Mouse (Mus musculus): ENCODE measurements around the gene Susd3. TPM values are rescaled to one million over a fixed set of nuclear protein-coding genes. Genes with fewer than 3 reads are reported as not detected.

The Susd3 gene
- polyA plus RNA-seq, 1 experiment: 3.2 TPM

DNA sequence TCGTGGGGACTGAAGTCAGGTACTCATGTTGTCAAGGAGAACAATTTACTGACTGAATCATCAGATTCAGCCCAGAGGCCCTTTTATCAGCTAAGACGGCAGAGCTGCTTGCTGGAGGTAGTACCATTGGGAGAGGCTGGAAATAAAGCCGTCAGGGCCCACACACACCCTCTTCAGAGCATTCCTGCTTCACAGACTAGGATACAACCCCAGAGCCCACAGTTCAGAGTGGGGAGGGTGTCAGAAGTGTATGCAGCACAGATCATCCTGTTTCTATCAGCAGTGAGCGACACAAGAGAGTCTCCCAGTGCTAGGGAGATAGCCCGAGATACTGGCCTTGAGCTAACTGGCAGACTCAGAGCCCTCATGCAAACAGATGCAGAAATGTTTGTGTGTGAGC, 65.3 kb downstream of the Susd3 start:
- H3K27ac ChIP-seq (ENCODE audit: insufficient read depth, low read length): no peak overlapping the region
- TF ChIP-seq CTCF (IDR thresholded peaks at IDR 0.05; ENCODE audit: extremely low read depth, insufficient read depth, low read length) (no peak), POLR2A (IDR thresholded peaks at IDR 0.05; ENCODE audit: extremely low read depth, insufficient read depth, low read length) (no peak)
- peaks cover 8% of the 10 kb centered on the region for H3K4me1 ChIP-seq (ENCODE audit: control insufficient read depth, insufficient read depth, low read length)
- H3K4me3 ChIP-seq (ENCODE audit: insufficient read depth, low read length): no peak overlapping the region

DNA sequence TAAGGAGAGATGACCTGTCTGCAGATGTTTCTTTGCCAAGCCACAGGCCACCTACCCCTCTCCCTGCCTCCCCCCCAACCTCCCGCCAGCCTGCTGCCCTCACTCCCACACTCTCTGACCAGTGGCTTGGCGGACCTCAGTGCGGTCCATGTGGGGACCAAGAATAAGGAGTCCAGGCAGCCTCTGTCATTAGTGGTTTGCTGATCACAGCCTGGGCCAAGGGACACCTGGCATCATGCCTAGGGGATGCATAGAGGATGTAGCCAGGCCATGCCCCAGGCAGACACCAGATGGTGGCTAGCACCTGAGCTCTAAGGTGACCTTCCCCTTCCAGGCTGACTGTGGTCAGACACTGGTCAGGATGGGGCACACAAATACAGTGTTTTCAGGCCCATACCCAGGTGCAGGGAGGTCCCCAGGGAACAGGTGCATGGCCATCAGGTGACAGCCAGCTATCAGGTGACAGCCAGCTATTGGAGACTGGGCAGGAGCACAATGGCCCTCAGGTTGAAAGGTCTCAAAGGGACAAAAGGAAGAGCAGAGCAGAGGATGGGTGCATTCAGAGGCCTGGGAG, 67.0 kb downstream of the Susd3 start:
- Histone ChIP-seq H3K4me1 (ENCODE audit: control insufficient read depth, insufficient read depth, low read length) (peaks cover 4% of the 10 kb centered on the region), H3K27ac (ENCODE audit: insufficient read depth, low read length) (no peak overlapping the region), H3K4me3 (ENCODE audit: insufficient read depth, low read length) (no peak overlapping the region)
- TF ChIP-seq POLR2A (IDR thresholded peaks at IDR 0.05; ENCODE audit: extremely low read depth, insufficient read depth, low read length) (no peak), CTCF (IDR thresholded peaks at IDR 0.05; ENCODE audit: extremely low read depth, insufficient read depth, low read length) (no peak)

DNA sequence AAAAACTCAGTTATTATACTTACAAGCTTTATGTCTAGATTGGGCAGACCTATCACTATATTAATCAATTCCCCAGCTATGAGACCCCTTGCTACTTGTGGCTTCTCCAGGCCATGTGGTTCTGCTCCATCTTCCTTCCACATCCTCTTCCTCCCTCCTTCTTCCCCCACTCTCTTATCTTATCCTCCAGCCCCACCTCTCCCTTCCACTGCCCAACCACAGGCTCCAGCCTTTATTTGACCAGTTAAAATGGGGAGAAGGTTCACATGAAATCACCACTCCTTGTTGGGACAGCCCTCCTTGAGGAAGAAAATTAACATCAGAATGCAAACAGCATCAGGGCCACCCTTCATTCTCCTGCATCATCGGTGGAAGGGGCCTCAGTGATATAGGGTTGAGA, 67.8 kb downstream of the Susd3 start:
- H3K4me3 ChIP-seq (ENCODE audit: insufficient read depth, low read length): no peak overlapping the region
- peaks cover 4% of the 10 kb centered on the region for H3K4me1 ChIP-seq (ENCODE audit: control insufficient read depth, insufficient read depth, low read length)
- TF ChIP-seq CTCF (IDR thresholded peaks at IDR 0.05; ENCODE audit: extremely low read depth, insufficient read depth, low read length): no peak
- no peak for TF ChIP-seq POLR2A (IDR thresholded peaks at IDR 0.05; ENCODE audit: extremely low read depth, insufficient read depth, low read length)
- no peak overlapping the region for H3K27ac ChIP-seq (ENCODE audit: insufficient read depth, low read length)

Other genes starting within 250 kb of the Susd3 start
- 62.4 and 65.4 TPM in 2 replicates for gene Wnk2, start 100.7 kb downstream of the Susd3 start, polyA plus RNA-seq (2012; rRNA removed)
- gene Ninj1, start 61.2 kb downstream of the Susd3 start, polyA plus RNA-seq (2012; rRNA removed): 50.2 and 55.1 TPM in 2 replicates
- gene Card19, start 32.7 kb downstream of the Susd3 start, polyA plus RNA-seq (2012; rRNA removed): 32.0 and 36.5 TPM in 2 replicates
- gene Fgd3, start 71.6 kb upstream of the Susd3 start, polyA plus RNA-seq (2012; rRNA removed): 5.8 and 6.2 TPM in 2 replicates
- gene Bicd2, start 92.9 kb upstream of the Susd3 start, polyA plus RNA-seq (2012; rRNA removed): 49.5 and 52.0 TPM in 2 replicates
- gene Ippk, start 172.5 kb upstream of the Susd3 start, polyA plus RNA-seq (2012; rRNA removed): 11.2 and 12.3 TPM in 2 replicates
- gene Tes3-ps, start 244.6 kb upstream of the Susd3 start, polyA plus RNA-seq (2012; rRNA removed): 0.38 and 0.40 TPM in 2 replicates

Measured in cortical plate, adult 2 months (tissue).